Mouse (Mus musculus): ENCODE data around the gene Hbb-bh2.

DNA sequence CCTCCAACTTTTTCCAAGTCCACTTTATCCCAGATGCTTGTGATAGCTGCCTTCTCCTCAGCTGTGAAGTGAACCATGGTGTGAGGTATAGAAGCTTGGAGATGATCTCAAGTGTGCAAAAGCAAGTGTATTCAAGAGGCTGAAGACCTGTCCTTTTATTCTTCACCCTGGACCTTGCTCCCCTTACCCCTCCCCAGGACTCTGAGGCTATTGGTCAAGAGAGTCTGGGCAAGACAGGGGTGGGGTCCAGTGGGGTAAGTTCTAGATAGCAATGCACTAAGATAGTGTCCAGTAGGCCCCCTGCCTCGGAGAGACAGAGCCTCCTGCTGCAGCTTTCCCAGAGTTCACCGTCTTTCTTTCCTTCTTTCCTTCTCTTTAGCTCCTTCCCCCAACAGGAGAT is 2.7 kb upstream of the Hbb-bh2 start, which contains the start of gene Hbb-bh1:
- TF ChIP-seq CTCF (IDR thresholded peaks at IDR 0.05; ENCODE audit: control insufficient read depth, insufficient read depth, insufficient replicate concordance, low read depth, low read length) (no peak), POLR2A (IDR thresholded peaks at IDR 0.05; ENCODE audit: control insufficient read depth, low read depth, low read length) (no peak)
